Mouse (Mus musculus) G1E (cell line): ENCODE results near the gene Slc46a1.

Experiments
- CTCF ChIP-seq: IDR thresholded peaks from 2 replicates; pipeline ENCODE4 v1.5.1; 2012; ENCODE audit warnings: low read depth, low read length, inconsistent platforms, mixed read lengths
- GATA1 ChIP-seq: IDR thresholded peaks from 2 replicates; pipeline ENCODE4 v1.6.1; 2012; ENCODE audit warnings: borderline replicate concordance, low read length, inconsistent platforms, mixed read lengths
- TAL1 ChIP-seq: conservative IDR thresholded peaks from 2 replicates; pipeline ENCODE4 v1.6.1; 2012; ENCODE audit warnings: low read depth, low read length, inconsistent platforms, mixed read lengths

- TF ChIP-seq GATA1 (no peak), CTCF (no peak), TAL1 (no peak)
These were observed 43.7 kb downstream of the Slc46a1 start for GRCm38 (mm10) chr11:78509148-78509547.
